Mouse (Mus musculus) gastrocnemius, postnatal 4 days (tissue): Measurements from ENCODE around the gene Wdr74. TPM values are rescaled to one million over a fixed set of nuclear protein-coding genes. Genes with fewer than 3 reads are reported as not detected.

Experiments
- microRNA-seq: library from miRNA; unstranded; fragments of <30 nt; microRNA quantifications from one replicate; pipeline ENCODE4 v1.2.0, GENCODE M21; 2021
- total RNA-seq, 2 experiments: library from RNA; stranded (reverse); gene quantifications; 2 replicates each; pipeline ENCODE4 v1.2.3; 2021

Gene Wdr74
- total RNA-seq, 2 experiments from 2014 or later: 34.5 to 35.1 TPM

Small RNAs within 50 kb of the gene (microRNA-seq; reads per million reads assigned to microRNA genes)
- not detected for gene Mir6992

Other genes with a start within 250 kb of the Wdr74 start
- not detected for gene Slc22a8, start 144.6 kb upstream of the Wdr74 start, total RNA-seq
- gene Slc22a6, start 117.8 kb upstream of the Wdr74 start, total RNA-seq: not detected
- gene Chrm1, start 72.0 kb upstream of the Wdr74 start, total RNA-seq: under 1 TPM; 0.05 to 0.10 TPM
- gene Slc3a2, start 12.5 kb upstream of the Wdr74 start, total RNA-seq: 10 to 100 TPM; 42.4 to 43.8 TPM
- 1 to 10 TPM in 1 of 2 experiments, not detected in 1; 2.5 TPM for gene 1700092M07Rik, start 4.9 kb downstream of the Wdr74 start, total RNA-seq
- gene Stx5a, start 5.6 kb downstream of the Wdr74 start, total RNA-seq: 10 to 100 TPM; 59.1 to 60.5 TPM
- gene Nxf1, start 21.2 kb downstream of the Wdr74 start, total RNA-seq: 10 to 100 TPM; 70.4 to 80.5 TPM
- gene Tmem223, start 35.2 kb downstream of the Wdr74 start, total RNA-seq: 10 to 100 TPM; 71.4 to 85.6 TPM
- 10 to 100 TPM; 19.3 to 21.9 TPM for gene Tmem179b, start 38.6 kb downstream of the Wdr74 start, total RNA-seq
- gene Taf6l, start 50.6 kb downstream of the Wdr74 start, total RNA-seq: 10 to 100 TPM; 15.5 to 16.9 TPM
- 10 to 100 TPM; 61.0 to 65.4 TPM for gene Polr2g, start 62.8 kb downstream of the Wdr74 start, total RNA-seq
- gene Zbtb3, start 66.7 kb downstream of the Wdr74 start, total RNA-seq: 1 to 10 TPM; 1.4 to 1.5 TPM
- gene Ttc9c, start 83.5 kb downstream of the Wdr74 start, total RNA-seq: 10 to 100 TPM; 19.9 to 22.9 TPM
- 10 to 100 TPM; 61.3 to 71.0 TPM for gene Hnrnpul2, start 84.2 kb downstream of the Wdr74 start, total RNA-seq
- under 1 TPM in 1 of 2 experiments, not detected in 1; 0.67 TPM for gene AC129217.1, start 93.9 kb downstream of the Wdr74 start, total RNA-seq
- 10 to 100 TPM; 22.1 to 24.2 TPM for gene Bscl2, start 101.6 kb downstream of the Wdr74 start, total RNA-seq
- gene Gng3, start 103.4 kb downstream of the Wdr74 start, total RNA-seq: under 1 TPM; 0.17 to 0.26 TPM
- gene Lrrn4cl, start 114.9 kb downstream of the Wdr74 start, total RNA-seq: 10 to 100 TPM; 18.7 to 22.9 TPM
- 100 to 1,000 TPM; 149 to 158 TPM for gene Ubxn1, start 135.7 kb downstream of the Wdr74 start, total RNA-seq
- gene Uqcc3, start 145.1 kb downstream of the Wdr74 start, total RNA-seq: 10 to 100 TPM; 48.1 to 49.3 TPM
- gene Lbhd1, start 147.9 kb downstream of the Wdr74 start, total RNA-seq: 10 to 100 TPM in 1 of 2 experiments, 1 to 10 TPM in 1; 2.4 to 11.4 TPM
- not detected for gene Gm49403, start 148.1 kb downstream of the Wdr74 start, total RNA-seq
- 10 to 100 TPM; 30.0 to 30.9 TPM for gene 1810009A15Rik, start 153.0 kb downstream of the Wdr74 start, total RNA-seq
- 1 to 10 TPM; 1.5 to 2.9 TPM for gene Gm49416, start 153.1 kb downstream of the Wdr74 start, total RNA-seq
- 10 to 100 TPM; 19.0 to 20.1 TPM for gene Ints5, start 157.2 kb downstream of the Wdr74 start, total RNA-seq
- gene Ganab, start 162.2 kb downstream of the Wdr74 start, total RNA-seq: 10 to 100 TPM; 74.2 to 77.0 TPM
- gene B3gat3, start 184.5 kb downstream of the Wdr74 start, total RNA-seq: 10 to 100 TPM; 29.6 to 31.6 TPM
- gene Rom1, start 193.5 kb downstream of the Wdr74 start, total RNA-seq: 1 to 10 TPM; 4.4 to 4.9 TPM
- 10 to 100 TPM; 24.3 to 26.7 TPM for gene Eml3, start 193.7 kb downstream of the Wdr74 start, total RNA-seq
- 10 to 100 TPM; 61.1 to 69.8 TPM for gene Mta2, start 206.0 kb downstream of the Wdr74 start, total RNA-seq
- gene Tut1, start 218.0 kb downstream of the Wdr74 start, total RNA-seq: 10 to 100 TPM; 12.7 to 14.9 TPM
- 100 to 1,000 TPM; 704 to 748 TPM for gene Eef1g, start 231.2 kb downstream of the Wdr74 start, total RNA-seq